Mouse (Mus musculus) G1E (cell line): ENCODE results near the gene Fxyd7.

Experiments
- CTCF ChIP-seq: IDR thresholded peaks from 2 replicates; pipeline ENCODE4 v1.5.1; 2012; ENCODE audit warnings: low read depth, low read length, inconsistent platforms, mixed read lengths
- GATA1 ChIP-seq: IDR thresholded peaks from 2 replicates; pipeline ENCODE4 v1.6.1; 2012; ENCODE audit warnings: borderline replicate concordance, low read length, inconsistent platforms, mixed read lengths

- TF ChIP-seq CTCF (no peak), GATA1 (no peak)
These were observed 10.8 kb downstream of the Fxyd7 start for GRCm38 (mm10) chr7:31040281-31041022.
